Mouse (Mus musculus) monocyte, adult 2 months (primary cell): ENCODE measurements around the gene Scamp4.
"Not testable (repeated sequence)": the region's sequence is repeated elsewhere in the genome, so short reads cannot be mapped to it uniquely, and the experiment has no call there.

Source experiments
- DNase-seq, 2 experiments: peaks; one replicate each; pipeline ENCODE4 v3.0.0; 2022; ENCODE audit warnings: low spot score in 2 of 2, low read depth in 1 of 2

Gene Scamp4

DNA sequence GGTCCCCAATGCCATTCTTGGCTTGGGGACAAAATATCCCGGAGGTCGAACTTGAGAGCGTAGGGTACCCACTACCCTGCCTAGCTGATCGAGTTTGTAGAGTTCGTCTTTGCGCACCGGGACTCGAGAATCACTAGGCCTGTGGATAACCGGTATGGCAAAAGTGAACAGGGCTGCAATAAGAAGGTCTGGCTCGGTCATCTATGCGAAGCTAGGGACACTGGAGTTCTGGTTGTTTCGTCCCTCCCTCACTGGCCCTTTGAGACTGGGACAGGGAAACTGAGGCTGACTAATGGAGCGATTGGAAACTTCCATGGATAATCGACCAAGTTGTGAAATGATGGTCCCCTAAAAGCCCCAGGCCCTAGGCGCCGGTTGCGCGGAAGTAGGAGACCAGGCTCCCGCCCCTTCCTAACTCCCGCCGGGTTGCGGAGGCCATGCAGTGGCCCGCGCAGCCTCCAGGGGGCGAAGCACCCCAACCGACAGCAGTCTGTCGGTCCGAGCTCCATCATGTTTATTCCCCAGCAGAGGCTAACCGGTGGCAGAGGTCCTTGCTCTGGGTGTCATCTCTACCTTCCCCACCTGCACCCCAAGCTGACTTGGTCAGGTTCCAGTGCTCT, 24.4 kb upstream of the Scamp4 start:
- peak in 1 of 2 experiments; percentile 79 for DNase-seq

DNA sequence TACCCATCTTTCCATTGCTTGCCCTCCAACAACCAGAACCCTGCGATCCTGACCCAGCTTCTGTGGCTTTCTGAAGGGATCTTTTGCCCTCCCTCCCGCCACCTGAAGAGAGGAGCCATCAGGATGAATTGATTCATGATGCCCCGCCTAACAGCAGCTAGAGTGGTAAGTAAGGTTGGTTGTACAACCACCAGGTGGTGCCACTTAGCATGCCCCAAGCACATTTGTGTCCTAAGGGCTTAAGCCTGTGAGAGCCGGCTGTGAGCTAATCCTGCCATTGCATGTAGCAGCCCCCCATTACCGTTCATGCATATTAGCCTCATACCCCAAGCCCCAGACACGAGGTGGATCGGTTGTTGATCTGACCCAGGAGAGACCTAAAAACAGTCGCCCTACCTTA, 23.8 kb upstream of the Scamp4 start:
- peak in 1 of 2 experiments; percentile 36 for DNase-seq

GRCm38 (mm10) chr10:80583047-80583446, 19.6 kb upstream of the Scamp4 start:
- DNase-seq = no peak

- DNase-seq = no peak
Measured at GRCm38 (mm10) chr10:80584045-80584488, 18.6 kb upstream of the Scamp4 start.

GRCm38 (mm10) chr10:80584642-80585552, 17.8 kb upstream of the Scamp4 start:
- no peak for DNase-seq

DNA sequence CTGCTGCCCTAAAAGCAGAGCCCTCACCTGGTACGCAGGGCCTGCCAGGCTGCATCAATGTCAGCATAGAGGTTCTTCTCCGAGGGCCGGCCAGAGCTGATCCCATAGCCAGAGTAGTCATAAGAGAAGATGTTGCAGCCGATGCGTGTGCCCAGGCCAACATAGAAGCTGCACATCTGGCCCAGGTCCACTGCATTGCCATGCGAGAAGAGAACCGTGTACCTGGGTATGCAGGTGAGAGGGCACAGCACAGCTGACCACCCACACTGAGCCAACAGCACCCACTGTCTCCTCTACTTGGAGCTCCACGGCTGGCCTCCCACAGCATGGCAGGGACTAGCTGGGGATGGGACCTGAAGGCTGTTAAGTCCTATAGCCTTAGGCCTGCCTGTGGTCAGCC, 17.1 kb upstream of the Scamp4 start:
- DNase-seq = no peak

GRCm38 (mm10) chr10:80586407-80587304, 16.0 kb upstream of the Scamp4 start:
- DNase-seq = no peak

- no peak for DNase-seq
Measured at GRCm38 (mm10) chr10:80587305-80587657, 15.4 kb upstream of the Scamp4 start.

GRCm38 (mm10) chr10:80589127-80589878, 13.4 kb upstream of the Scamp4 start:
- DNase-seq = no peak

DNA sequence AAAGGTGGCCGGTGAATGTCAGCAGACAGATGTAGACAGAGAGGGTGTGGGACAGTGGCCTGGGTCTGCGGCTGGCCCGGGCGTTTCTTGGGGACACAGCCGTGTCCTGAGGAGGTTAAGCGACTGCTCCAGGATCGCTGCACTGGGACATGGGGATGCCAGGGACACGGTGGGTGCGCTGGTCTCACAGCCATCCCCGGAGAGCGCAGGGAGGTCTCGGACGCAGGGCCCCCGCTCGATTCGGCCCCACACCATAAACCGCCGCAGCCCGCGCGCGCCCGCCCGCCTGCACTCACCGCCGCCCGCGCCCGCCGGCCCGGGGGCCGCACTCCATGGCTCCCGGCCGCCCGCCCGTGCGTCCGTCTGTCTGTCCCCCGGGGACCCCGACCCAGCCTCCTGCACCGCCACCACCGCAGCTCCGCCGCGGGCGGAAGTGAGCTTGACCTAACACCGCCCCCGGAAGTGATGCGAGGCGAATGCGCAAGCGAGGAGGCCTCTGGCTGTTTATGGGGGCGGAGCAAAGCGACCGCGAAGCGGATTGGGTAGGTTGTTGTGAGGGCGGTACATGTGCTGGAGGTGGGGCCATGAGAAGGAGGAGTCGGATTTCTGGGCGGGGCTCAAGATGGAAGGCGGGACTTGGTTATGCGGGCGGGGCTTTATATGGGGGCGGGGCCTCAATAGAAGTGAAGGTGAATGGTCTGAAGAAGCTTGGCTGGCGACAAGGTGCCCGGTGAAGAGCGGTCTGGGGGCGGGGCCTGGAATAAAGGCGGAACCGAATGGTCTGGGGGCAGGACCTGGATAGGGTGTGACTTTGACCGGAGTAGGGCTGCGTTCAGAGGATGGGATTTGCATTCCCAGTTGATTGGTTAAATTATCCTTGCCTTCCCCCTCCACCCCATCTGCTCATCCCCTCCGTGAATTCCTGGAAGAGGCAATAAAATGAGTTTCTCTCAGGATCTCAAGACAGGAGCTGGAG, 12.5 kb upstream of the Scamp4 start, which contains the start of gene Abhd17a:
Gene Abhd17a (minus strand): TSS at position 463 of the 976 bp plus-strand sequence.
- peak; percentile 81 to 88 for DNase-seq

- no peak for DNase-seq
Measured at GRCm38 (mm10) chr10:80596318-80596717, 6.4 kb upstream of the Scamp4 start.

DNA sequence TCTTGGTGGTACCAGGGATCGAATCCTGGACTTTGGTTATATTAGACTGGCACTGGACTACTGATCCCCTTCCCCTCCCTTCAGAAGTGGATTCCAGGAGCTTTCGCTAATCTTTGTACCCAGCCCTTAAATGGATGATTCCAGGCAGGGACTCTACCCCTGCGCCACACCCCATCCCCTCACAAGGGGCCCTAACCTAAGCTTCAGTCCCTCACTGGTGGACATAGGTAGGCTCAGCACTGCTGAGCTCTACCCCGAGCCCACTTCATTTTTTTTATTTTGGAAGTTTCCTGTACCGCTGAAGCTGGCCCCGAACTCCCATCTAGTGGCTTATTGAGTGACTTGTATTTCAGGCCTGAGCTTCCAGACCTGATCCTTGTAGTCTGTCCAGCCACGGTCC, 692 bp downstream of the Scamp4 start:
- no peak for DNase-seq

DNA sequence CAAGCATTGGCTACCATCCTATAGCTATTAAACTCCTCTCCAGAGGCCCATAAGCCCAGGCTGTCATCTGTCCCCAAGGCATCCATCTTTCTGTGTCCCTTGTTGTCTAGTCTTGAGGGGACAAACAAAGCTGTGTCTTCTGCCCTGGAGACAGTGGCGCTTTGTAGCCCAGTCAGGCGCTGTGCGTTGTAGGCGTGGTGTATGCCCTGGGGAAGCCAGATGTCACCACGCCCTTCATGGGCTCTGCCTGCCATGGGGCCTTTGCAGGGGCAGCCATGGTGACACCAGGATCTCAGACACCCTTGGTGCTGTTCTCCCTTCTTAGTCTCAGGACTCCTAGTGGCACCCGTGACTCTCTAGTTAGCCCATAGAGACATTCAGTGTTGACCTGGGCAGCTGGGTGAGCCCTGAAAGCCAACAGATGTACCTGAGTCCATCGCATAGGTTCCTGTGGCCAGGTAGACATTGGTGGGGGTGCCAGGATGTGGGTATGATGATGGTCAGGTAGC, 1.4 kb downstream of the Scamp4 start:
- DNase-seq = no peak

GRCm38 (mm10) chr10:80604988-80605387, 2.3 kb downstream of the Scamp4 start:
- no peak for DNase-seq

GRCm38 (mm10) chr10:80605721-80606120, 3.0 kb downstream of the Scamp4 start, which contains the start of gene Gm49322:
TSS of gene Gm49322 (plus strand) at chr10:80606021.
- not testable (repeated sequence) for DNase-seq

- DNase-seq = no peak
Measured at GRCm38 (mm10) chr10:80606306-80606705, 3.6 kb downstream of the Scamp4 start.

DNA sequence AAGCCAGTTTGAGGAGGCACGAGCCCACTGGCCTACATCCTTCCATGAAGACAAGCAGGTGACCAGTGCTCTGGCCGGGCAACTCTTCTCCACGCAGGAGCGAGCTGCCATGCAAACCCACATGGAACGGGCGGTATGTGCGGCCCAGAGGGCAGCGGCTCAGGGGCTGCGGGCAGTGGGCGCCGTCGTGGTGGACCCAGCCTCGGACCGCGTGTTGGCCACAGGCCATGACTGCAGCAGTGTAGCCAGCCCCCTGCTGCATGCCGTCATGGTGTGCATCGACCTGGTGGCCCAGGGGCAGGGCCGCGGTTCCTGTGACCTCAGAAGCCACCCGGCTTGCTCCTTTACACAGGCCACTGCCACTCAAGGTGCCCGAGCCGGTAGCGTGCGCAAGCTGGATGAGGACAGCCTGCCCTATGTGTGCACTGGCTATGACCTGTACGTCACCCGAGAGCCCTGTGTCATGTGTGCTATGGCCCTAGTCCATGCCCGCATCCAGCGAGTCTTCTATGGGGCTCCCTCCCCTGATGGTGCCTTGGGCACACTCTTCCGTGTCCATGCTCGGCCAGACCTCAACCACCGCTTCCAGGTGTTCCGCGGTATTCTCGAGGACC, 4.2 kb downstream of the Scamp4 start:
- no peak for DNase-seq

GRCm38 (mm10) chr10:80608435-80608834, 5.8 kb downstream of the Scamp4 start:
- no peak for DNase-seq
